Mouse (Mus musculus) lung, postnatal 4 days (tissue): ENCODE results near the gene 1700025C18Rik.

Experiments
- DNase-seq, 2 experiments: peaks; one replicate each; pipeline ENCODE4 v3.0.0; 2021

1700025C18Rik gene

DNA sequence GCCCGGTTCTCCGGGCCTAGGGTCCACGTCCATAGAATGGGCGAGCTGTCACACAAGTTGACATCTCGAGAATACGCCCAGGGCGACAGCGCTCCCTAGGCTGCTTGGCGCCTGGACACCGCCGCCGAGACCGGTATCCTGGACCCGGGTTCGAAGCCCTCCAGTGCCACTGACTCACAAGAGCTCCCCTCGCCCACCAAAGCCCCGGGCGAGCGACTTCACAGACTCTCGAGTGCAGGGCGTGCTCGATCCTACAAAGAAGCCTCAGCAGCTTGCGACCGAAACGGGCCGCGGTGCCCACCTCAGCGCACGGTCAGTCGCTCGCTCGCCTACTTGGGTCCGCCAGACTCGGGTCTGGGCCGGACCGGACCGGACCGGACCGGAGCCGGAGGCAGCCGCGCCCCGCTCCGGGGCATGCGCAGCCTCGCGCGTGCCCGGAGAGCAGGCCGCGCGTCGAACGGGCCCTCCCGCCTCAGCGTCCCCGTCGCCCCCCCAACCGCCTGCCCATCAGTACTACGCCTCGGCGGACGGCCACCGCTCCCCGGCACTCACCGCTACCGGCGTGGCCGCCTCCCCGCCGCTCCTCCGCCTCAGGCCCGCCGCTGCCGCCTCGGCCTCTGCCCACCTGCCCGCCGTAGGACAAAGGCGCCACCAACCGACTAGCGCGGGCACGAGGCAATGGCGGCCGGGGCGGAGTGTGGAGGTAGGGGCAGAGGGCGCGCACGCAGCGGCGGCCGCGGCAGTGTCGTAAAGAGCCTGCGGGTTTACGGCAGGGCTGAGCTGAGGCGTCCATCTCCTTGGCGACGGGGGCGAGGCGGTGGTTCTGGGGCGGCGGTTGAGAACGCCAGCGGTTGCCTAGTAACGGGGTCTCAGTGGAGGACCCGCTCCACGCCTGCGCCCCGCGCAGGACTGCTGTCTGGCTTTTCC is 56.2 kb downstream of the 1700025C18Rik start, which contains the start of gene Ncoa5:
Ncoa5 (minus strand) TSS at position 737 of the 927 bp plus-strand sequence.
- peak; percentile 99 for DNase-seq

DNA sequence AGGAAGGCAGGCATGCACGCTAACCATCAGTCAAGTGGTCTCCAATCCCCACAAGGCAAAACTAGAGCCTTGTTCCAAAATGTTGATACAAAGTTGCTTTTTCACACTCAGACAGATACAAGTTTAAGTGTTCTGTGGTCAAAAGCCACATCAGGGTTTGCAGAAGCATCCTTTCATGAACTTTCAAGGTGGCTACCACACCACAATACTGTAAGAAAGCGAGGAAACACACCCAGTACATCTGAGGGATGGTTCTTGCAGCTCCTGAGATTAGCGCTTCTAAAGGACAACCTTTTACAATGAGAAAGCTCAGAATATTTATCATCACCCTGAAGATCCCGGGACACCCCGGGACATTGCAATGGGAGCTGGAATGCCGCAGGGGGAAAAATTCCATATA is 57.2 kb downstream of the 1700025C18Rik start:
- no peak for DNase-seq

DNA sequence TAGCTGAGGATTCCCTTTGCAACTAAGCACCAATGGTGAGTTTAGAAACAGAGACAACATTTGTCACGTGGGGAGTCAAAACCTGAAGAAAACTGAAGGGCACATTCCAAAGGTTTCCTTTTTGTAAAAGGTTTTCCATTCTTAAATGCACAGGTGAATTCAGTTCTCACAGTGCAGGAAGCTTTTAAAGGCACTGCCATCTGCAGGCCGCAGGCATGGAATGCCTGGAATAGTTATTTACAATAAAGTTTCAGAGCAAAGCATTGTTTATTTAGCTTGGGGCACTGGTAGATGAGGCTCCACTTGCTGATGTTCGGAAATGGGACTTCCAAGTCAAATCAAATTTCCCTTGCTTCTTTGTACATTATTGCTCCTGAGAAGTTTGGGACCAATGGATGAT is 58.0 kb downstream of the 1700025C18Rik start:
- DNase-seq: no peak
